Mouse (Mus musculus): Measurements from ENCODE around the gene Ttc39b.
A peak's percentile ranks its signal among the peaks of the same experiment; 100 is the strongest.

Gene Ttc39b

GRCm38 (mm10) chr4:83323910-83324684 lies at the start of gene Ttc39b:
Ttc39b (minus strand) TSS chr4:83324255.
- peak; percentile 99 for DNase-seq

GRCm38 (mm10) chr4:83373381-83373780 lies 49.3 kb upstream of the Ttc39b start:
- DNase-seq = no peak

GRCm38 (mm10) chr4:83357738-83358137 lies 33.7 kb upstream of the Ttc39b start:
- DNase-seq = no peak

- DNase-seq = no peak
Measured at GRCm38 (mm10) chr4:83354786-83355185, 30.7 kb upstream of the Ttc39b start.

GRCm38 (mm10) chr4:83353949-83354348 lies 29.9 kb upstream of the Ttc39b start:
- no peak for DNase-seq

GRCm38 (mm10) chr4:83353276-83353675 lies 29.2 kb upstream of the Ttc39b start:
- DNase-seq = no peak

GRCm38 (mm10) chr4:83350719-83351118 lies 26.7 kb upstream of the Ttc39b start:
- peak; percentile 68 to 75 for DNase-seq

- DNase-seq = no peak
Measured at GRCm38 (mm10) chr4:83348970-83349369, 24.9 kb upstream of the Ttc39b start.

- peak; percentile 31 to 51 for DNase-seq
Measured at GRCm38 (mm10) chr4:83343895-83344294, 19.8 kb upstream of the Ttc39b start.

GRCm38 (mm10) chr4:83343146-83343823 lies 19.2 kb upstream of the Ttc39b start:
- DNase-seq = no peak

- DNase-seq = no peak
Measured at GRCm38 (mm10) chr4:83342268-83342970, 18.4 kb upstream of the Ttc39b start.

- DNase-seq = no peak
Measured at GRCm38 (mm10) chr4:83339393-83339792, 15.3 kb upstream of the Ttc39b start.

- DNase-seq = no peak
Measured at GRCm38 (mm10) chr4:83337717-83338116, 13.7 kb upstream of the Ttc39b start.

GRCm38 (mm10) chr4:83330369-83330768 lies 6.3 kb upstream of the Ttc39b start:
- no peak for DNase-seq

GRCm38 (mm10) chr4:83329615-83330014 lies 5.6 kb upstream of the Ttc39b start:
- DNase-seq = no peak

- DNase-seq = peak; percentile 35 to 54
Measured at GRCm38 (mm10) chr4:83328026-83328945, 4.2 kb upstream of the Ttc39b start.

- DNase-seq = no peak
Measured at GRCm38 (mm10) chr4:83327526-83327925, 3.5 kb upstream of the Ttc39b start.

- DNase-seq = no peak
Measured at GRCm38 (mm10) chr4:83325366-83325765, 1.3 kb upstream of the Ttc39b start.

- DNase-seq = peak; percentile 86 to 92
Measured at GRCm38 (mm10) chr4:83323201-83323903, 703 bp downstream of the Ttc39b start.

- no peak for DNase-seq
Measured at GRCm38 (mm10) chr4:83319736-83320135, 4.3 kb downstream of the Ttc39b start.

GRCm38 (mm10) chr4:83318758-83319157 lies 5.3 kb downstream of the Ttc39b start:
- no peak for DNase-seq

GRCm38 (mm10) chr4:83317826-83318348 lies 6.2 kb downstream of the Ttc39b start:
- no peak for DNase-seq

Measured in kidney, postnatal 4 days (tissue).